Mouse (Mus musculus): ENCODE data around the gene Fyn. TPM values are rescaled to one million over a fixed set of nuclear protein-coding genes. Genes with fewer than 3 reads are reported as not detected.
A peak's percentile ranks its signal among the peaks of the same experiment; 100 is the strongest.

Gene Fyn
- total RNA-seq, 2 experiments from 2014 or later: 128 to 136 TPM

GRCm38 (mm10) chr10:39518232-39518631 lies 149.6 kb downstream of the Fyn start:
- intact Hi-C loops (cut with DNase I): loop anchor here (5.0 kb wide), 1 partner anchor 146 kb away; no protein-coding TSS in a partner anchor
- DNase-seq (ENCODE audit: low spot score in 2 of 2): no peak

- intact Hi-C loops (cut with DNase I): loop anchor here (5.0 kb wide), 1 partner anchor 147 kb away; no protein-coding TSS in a partner anchor
Measured at GRCm38 (mm10) chr10:39518859-39519258, 150.2 kb downstream of the Fyn start.

DNA sequence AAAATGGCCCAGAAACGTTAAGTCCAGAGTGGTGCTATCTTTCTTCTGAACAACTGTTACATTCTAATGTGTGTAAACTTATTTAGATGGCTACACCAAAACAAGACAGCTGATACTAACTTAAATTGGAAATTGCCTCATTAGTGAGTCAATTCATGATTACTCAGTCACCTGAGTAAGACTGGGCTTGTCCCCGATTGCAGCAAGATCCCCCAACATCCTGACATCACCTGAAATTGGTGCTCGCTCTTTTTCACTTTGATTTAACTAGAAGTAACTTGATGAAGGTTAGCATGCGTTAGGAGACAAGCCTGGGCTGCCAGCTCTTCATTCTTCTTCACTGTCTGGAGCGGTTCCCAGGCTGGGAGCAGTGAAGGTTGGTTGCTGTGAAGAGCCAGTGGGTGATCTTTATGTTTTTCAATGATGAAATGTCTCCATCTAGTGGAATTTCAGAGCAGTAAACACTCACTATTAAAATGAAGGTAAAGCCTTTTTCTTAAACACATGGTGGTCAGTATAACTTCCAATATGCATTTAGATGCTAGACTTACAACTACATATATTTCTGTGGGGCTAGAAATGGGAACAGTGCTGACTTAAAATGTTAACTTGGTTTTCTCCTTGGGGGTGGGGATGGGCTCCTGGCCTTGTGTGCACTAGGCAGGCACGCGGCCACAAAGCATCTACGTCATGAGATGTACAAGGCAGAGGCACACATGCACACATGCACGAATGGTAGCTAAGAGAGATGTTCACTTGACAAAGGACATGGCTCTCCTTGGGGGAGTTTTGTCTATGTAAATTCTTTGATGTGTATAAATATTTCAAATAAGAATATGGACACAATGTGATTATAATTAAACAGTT lies 151.7 kb downstream of the Fyn start:
- intact Hi-C loops (cut with DNase I): loop anchor here (1.0 kb wide), 2 partner anchors 280 to 349 kb away; no protein-coding TSS in a partner anchor
- peak; percentile 49 to 80 for DNase-seq (ENCODE audit: low spot score in 2 of 2)

More at GRCm38 (mm10) chr10:39518859-39519258, 150.2 kb downstream of the Fyn start:
- DNase-seq (ENCODE audit: low spot score in 2 of 2): no peak

GRCm38 (mm10) chr10:39521327-39521726 lies 152.7 kb downstream of the Fyn start:
- intact Hi-C loops (cut with DNase I): no loop called here
- DNase-seq (ENCODE audit: low spot score in 2 of 2): no peak

DNA sequence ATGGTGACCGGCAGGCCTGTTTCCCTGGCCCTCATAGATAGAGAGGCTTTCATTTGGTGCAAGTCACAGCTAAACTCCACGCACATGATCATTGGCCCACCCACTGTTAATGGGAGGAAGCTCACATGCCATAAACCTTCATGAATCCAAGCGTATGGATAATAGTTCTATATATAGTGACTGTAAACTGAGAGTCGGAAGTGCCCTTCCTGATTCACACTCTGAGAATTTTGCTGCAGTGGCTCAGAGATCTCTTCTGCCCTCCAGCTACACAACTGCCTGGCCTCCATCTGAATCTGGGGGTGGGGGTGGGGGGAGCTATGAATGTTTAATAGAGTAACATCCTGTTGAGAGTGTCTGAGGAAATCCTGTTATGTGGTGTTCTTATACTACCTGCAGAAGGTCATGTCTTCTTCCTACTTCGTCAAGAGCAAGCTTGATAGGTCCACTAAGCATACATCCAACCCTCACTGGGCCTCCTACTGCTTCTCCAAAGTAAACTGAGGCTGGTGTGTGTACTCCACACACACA lies 153.3 kb downstream of the Fyn start:
- DNase-seq (ENCODE audit: low spot score in 2 of 2): no peak
- intact Hi-C loops (cut with DNase I): no loop called here

DNA sequence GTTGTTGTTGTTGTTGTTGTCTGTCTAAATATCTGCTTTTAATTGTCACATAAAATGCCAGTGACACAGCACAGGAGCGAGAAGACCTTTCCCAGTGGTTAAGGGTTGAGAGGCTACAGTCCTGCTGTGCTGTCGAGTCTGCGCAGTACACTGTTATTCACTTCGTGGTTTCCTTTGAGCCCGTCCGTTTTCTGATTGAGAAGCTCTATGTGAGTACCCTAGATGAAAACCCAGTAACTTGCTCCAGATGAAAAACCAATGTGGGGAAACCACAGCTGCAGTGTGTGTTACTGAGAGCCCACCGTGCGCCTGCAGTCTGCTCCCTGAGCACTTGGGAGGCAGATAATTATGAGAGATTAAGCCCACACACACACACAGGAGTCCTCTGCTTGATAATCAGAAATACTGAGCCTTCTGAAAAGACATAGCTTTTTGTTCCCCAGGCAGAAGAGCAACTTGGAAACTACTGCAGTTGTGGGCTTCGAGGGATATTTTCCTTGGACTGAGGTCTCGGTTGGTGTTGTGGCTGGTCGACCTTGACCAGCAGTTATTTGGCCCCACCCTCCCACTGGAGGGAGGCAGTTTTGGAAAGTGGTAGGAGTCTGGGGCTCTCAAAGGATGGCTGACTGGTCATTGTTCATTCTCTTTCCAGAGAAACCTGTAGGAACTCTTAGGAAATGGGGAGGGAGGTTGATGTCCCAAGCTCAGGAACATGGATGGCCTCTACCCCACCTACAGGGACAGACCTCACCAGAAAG lies 154.4 kb downstream of the Fyn start:
- intact Hi-C loops (cut with DNase I): no loop called here

GRCm38 (mm10) chr10:39524355-39524754 lies 155.7 kb downstream of the Fyn start:
- intact Hi-C loops (cut with DNase I): no loop called here
- DNase-seq (ENCODE audit: low spot score in 2 of 2): no peak

More for the DNA sequence above, 154.4 kb downstream of the Fyn start:
- DNase-seq (ENCODE audit: low spot score in 2 of 2): no peak

GRCm38 (mm10) chr10:39525431-39525830 lies 156.8 kb downstream of the Fyn start:
- DNase-seq (ENCODE audit: low spot score in 2 of 2): no peak
- intact Hi-C loops (cut with DNase I): no loop called here

GRCm38 (mm10) chr10:39527113-39527512 lies 158.5 kb downstream of the Fyn start:
- no peak for DNase-seq (ENCODE audit: low spot score in 2 of 2)
- intact Hi-C loops (cut with DNase I): no loop called here

- intact Hi-C loops (cut with DNase I): no loop called here
- DNase-seq (ENCODE audit: low spot score in 2 of 2): no peak
Measured at GRCm38 (mm10) chr10:39529179-39529578, 160.5 kb downstream of the Fyn start.

GRCm38 (mm10) chr10:39532008-39532740 lies 163.5 kb downstream of the Fyn start:
- intact Hi-C loops (cut with DNase I): no loop called here
- no peak for DNase-seq (ENCODE audit: low spot score in 2 of 2)

DNA sequence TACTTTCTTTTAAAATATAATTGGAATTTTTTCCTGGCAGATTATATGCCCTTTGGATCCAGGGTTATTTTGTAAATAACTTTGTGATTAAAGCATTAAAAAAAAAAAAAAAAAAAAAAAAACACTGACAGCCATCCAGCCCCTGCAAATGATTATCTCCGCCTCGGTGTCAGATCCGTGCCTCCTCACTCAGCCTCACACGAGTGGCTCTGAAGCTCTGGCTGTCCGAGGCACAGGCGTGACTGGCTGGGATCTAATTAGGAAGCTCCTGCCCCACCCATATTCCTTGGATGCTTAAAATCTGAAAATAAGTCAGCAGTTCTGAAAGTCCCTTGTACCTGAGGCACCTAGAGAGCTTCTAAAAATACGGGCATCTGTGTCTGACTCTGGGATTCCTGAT lies 164.2 kb downstream of the Fyn start:
- no peak for DNase-seq (ENCODE audit: low spot score in 2 of 2)

GRCm38 (mm10) chr10:39534324-39535026 lies 165.8 kb downstream of the Fyn start:
- intact Hi-C loops (cut with DNase I): loop anchor here (1.0 kb wide), 1 partner anchor 197 kb away; no protein-coding TSS in a partner anchor
- peak in 1 of 2 experiments; percentile 17 for DNase-seq (ENCODE audit: low spot score in 2 of 2)

More for the DNA sequence above, 164.2 kb downstream of the Fyn start:
- intact Hi-C loops (cut with DNase I): no loop called here

- intact Hi-C loops (cut with DNase I): no loop called here
- no peak for DNase-seq (ENCODE audit: low spot score in 2 of 2)
Measured at GRCm38 (mm10) chr10:39535347-39535746, 166.7 kb downstream of the Fyn start.

DNA sequence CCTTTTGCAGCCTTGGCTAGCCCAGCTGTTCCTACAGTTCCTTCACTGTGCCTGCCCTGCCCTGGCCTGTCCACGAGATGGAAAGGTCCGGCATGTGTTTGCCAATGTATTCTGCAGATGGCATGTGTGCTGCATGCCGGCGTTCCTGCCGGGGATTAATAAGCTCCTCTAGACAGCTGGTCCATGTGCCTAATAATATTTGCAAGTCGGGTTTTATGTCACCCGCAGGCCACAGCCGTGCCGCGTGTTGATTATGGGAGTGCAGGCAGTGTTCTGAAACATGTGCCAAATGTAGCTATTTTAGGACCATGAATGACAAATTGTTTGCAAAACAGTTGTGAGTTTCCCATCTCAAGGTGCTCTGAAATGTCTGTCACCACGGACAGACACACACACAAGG lies 167.6 kb downstream of the Fyn start:
- DNase-seq (ENCODE audit: low spot score in 2 of 2): peak in 1 of 2 experiments; percentile 17
- intact Hi-C loops (cut with DNase I): no loop called here

GRCm38 (mm10) chr10:39540012-39540647 lies 171.5 kb downstream of the Fyn start:
- intact Hi-C loops (cut with DNase I): loop anchor here (2.0 kb wide), 1 partner anchor 193 kb away; the partner anchor contains the start of gene Rev3l
- no peak for DNase-seq (ENCODE audit: low spot score in 2 of 2)

DNA sequence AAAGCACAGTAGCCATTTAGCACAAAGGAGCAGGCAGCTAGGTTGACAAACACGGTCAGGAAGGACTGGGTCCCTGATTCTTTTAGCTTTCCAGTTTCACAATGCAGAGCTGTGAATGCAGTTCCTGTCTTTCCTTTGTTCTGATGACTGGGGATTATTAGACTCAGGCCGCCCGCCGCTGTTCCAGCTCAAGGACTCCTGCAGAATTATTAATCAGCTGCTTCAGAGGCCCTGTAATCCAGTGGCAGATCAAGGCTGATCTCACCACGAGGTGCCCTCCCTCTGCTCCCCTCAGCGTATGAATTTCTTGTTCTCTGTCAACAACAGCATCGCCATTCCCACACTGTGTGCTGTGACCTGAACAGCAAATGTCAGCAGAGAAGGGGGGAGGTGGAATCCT lies 172.3 kb downstream of the Fyn start:
- intact Hi-C loops (cut with DNase I): loop anchor here (2.0 kb wide), 1 partner anchor 192 kb away; the partner anchor contains the start of gene Rev3l

DNA sequence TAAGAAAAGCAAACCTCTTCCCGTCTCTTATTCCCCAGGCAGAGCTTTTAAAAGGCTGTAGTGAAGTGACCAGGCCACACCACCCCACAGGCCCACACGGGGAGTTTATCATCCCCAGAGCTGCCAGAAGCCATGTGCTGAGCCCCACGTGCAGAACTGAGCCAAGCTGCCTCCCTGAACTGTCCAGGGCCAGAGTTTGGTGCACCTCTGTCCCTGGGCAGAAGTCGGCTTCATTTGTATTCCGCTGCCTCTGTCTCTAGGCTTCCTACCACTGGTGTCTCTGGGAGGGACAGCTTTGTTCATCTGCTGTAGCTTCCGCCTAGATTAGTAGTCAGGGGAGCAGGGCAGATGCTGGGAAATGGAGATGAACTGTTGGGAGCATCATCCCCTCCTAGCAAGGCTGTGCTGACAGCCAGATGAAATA lies 172.8 kb downstream of the Fyn start:
- peak in 1 of 2 experiments; percentile 17 for DNase-seq (ENCODE audit: low spot score in 2 of 2)
- intact Hi-C loops (cut with DNase I): loop anchor here (2.0 kb wide), 1 partner anchor 191 kb away; the partner anchor contains the start of gene Rev3l

More for the DNA sequence above, 172.3 kb downstream of the Fyn start:
- DNase-seq (ENCODE audit: low spot score in 2 of 2): peak; percentile 37 to 59

Data from left cerebral cortex, postnatal 25 days (tissue).